Mouse (Mus musculus) kidney, postnatal 10 days (tissue): ENCODE results near the gene Armh3.

ENCODE experiments used
- DNase-seq: peaks from one replicate; pipeline ENCODE4 v3.0.0; 2021; ENCODE audit warnings: mixed read lengths

Armh3 gene

GRCm38 (mm10) chr19:46032731-46033510 is 34.6 kb upstream of the Armh3 start:
- DNase-seq, result no peak

DNA sequence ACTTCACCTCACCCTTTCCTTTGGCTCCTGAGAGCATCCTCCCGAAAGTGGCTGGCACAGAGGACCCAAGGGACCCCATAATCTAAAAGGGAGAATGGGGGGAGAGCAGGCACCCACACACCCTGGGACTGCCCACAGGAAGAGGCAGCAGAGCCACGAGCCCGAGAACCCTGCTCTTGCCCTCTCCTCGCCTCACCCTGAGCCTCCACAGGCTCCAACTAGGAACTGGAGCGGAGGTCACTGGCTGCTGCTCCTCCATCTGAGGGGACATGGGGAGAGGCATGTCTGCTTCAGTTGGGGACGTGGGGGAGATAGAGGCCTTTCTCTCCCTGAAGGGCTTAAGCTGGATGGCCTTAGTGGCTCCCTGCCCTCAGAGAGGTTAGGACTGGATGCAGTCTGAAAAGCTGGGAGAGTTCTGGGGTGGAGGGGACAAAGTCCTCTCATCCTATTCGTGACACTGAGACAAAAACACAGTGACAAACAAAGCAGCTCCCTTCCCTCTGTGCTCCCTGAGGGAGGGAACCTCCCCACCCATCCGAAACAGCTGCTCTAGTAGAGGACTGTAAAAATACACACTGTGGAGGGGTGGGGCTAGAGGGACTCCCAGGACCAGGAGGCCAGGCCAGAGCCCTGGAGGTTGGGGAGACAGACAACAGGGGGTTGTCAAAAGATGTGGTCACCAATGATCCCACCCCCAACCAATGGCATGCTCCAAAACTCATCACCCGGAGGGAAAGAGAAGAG is 33.6 kb upstream of the Armh3 start:
- DNase-seq, result no peak

DNA sequence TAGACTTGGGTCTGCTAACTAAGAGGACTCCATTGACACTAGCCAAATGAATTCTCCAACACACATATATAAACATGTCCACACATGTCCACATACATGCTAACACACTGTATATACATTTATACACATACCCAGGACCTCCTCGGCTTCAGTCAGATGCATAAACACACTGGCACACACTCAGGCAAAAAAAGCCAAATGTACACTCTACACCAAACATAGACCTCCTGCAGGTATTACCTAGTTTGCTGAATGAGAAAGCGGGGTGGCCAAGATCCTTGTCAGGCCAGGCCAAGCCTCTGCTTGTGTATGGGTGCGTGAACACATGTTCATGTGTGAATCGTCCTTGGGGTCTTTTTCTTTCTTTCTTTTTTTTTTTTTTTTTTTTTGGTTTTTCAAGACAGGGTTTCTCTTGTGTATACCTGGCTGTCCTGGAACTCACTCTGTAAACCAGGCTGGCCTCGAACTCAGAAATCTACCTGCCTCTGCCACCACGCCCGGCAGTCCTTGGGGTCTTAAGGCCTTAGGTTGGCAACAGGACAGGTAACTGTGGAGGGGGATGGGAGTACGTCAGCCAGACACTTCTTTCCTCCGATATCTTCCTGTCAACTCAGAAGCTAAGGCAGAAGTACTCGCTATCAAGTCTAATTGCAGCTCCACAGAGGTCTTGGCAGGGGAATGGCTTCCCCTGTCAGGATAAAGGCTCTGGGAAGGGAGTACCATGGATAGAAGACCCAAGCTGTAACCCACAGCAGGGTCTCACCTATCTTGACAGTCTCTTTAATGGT is 32.1 kb upstream of the Armh3 start:
- DNase-seq, result no peak

- DNase-seq, result no peak
Measured at GRCm38 (mm10) chr19:46029652-46030051, 31.4 kb upstream of the Armh3 start.

- DNase-seq, result peak; percentile 20
Measured at GRCm38 (mm10) chr19:46028747-46029320, 30.5 kb upstream of the Armh3 start.

- peak; percentile 27 for DNase-seq
Measured at GRCm38 (mm10) chr19:46026567-46026966, 28.3 kb upstream of the Armh3 start.

DNA sequence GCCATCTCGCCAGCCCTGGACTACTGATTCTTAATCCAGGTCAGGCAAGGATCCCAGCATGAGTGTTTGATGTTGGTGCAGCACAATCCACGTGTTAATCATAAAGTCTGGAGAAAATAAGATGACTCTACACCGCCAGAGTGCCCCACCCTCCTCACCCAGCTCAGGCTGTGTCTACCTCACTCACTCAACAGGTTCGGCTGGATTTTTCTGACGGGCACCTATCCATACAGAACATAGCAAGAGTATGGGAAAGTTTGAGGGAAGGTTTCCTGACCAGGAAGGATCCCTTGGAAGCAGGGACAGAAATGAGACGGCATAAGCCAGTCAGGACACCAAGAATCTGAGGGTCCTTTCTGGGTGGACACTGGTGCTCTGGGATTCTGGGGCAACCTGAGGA is 26.7 kb upstream of the Armh3 start:
- DNase-seq, result peak; percentile 38

GRCm38 (mm10) chr19:46016023-46016422 is 17.7 kb upstream of the Armh3 start:
- DNase-seq, result no peak

GRCm38 (mm10) chr19:46014572-46015178 is 16.4 kb upstream of the Armh3 start:
- peak; percentile 94 for DNase-seq

GRCm38 (mm10) chr19:46005680-46006079 is 7.4 kb upstream of the Armh3 start:
- no peak for DNase-seq

GRCm38 (mm10) chr19:46004814-46005466 is 6.7 kb upstream of the Armh3 start:
- DNase-seq, result no peak

DNA sequence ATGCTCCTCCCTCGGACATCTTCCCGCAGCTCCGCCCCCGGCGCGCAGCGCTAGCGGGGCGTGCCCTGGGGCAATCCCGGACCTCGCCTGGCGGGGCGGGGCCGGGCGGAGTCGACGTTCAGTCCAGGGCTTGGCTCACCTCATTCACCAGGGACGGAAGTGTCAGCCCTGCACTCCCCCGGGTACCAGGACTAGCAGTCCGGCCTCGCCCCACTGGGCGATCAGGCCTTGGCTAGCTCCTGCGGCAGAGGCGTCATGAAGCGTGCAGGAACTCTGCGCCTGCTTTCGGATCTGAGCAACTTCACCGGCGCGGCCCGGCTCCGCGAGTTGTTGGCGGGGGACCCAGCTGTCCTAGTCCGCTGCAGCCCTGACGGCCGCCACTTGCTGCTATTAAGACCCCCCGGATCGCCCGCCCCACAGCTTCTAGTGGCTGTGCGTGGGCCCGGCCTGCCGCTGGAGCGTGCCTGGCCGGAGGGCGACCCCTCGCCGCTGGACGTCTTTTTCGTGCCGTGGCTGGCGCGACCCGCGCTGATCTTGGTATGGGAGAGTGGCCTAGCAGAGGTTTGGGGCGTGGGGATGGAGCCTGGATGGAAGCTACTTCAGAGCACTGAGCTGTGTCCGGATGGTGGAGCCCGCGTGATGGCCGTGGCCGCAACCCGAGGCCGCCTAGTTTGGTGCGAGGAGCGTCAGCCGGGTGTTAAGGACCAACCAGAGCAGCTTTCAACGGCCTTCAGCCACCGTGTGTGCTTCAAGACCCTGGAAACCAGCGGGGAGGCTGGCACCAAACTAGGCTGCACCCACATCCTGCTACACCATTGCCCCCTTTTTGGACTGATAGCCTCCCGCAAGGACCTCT is 5.3 kb upstream of the Armh3 start, which contains the start of gene Hps6:
TSS of gene Hps6 (plus strand) at position 138 of the 856 bp plus-strand sequence.
- DNase-seq, result peak; percentile 91

- DNase-seq, result no peak
Measured at GRCm38 (mm10) chr19:46002279-46002678, 4.0 kb upstream of the Armh3 start.

DNA sequence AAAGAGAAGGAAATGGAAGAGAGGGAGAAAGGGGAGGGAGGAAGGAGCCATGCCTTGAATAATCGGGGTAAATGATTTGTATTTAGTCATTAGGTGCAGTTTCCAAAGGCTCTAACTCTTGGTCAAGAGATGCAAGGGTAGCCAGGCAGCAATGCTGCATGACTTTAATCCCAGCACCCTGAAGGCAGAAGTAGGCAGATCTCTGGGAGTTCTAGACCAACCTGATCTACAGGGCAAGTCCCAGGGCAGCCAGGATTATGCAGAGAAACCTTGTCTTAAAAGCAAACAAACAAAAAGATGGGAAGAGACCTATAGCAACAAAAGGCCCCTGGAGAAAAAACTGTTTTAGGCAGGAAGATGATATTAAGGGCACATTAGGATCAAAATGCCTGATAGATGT is 1.1 kb upstream of the Armh3 start:
- no peak for DNase-seq

DNA sequence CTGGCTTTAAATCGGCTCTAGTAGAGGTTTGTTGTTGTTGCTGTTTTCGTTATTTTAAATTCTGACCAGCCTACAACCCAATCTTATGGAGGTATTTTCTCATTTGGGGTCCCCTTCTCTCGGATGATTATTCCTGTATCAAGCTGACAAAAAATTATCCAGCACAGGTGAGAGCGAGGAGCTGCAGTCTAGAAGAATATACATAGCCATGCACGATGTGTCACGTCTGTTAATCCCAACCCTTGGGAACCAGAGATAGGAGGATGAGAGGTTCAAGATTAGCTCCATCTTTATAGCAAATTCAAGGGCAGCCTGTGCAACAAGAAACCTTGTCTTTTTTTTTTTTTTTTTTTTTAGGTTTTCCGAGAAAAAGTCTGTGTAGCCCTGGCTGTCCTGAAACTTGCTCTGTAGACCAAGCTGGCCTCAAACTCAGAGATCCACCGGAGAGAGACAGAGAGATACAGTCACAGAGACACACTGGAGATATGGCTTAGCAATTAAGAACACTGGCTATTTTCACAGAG is 468 bp upstream of the Armh3 start:
- no peak for DNase-seq

DNA sequence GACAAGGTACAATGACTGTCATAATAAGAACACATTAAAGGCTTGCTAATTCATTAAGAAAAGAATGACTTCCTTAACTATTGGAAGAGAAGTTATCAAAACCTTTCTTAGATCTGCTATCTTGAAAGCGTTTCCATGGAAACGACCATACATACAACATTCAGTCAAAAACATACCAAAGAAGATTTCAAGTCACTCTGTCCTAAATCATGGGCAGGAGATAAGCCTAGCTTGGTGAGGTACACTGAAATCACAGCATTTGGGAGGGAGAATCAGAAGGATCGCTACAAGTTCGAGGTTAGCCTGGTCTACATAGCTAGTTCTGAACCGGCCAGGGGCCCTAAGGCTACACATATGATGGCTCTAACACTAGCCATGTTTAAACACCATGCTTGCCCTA is 923 bp downstream of the Armh3 start:
- no peak for DNase-seq

GRCm38 (mm10) chr19:45993981-45994737 is 4.1 kb downstream of the Armh3 start:
- peak; percentile 23 for DNase-seq

DNA sequence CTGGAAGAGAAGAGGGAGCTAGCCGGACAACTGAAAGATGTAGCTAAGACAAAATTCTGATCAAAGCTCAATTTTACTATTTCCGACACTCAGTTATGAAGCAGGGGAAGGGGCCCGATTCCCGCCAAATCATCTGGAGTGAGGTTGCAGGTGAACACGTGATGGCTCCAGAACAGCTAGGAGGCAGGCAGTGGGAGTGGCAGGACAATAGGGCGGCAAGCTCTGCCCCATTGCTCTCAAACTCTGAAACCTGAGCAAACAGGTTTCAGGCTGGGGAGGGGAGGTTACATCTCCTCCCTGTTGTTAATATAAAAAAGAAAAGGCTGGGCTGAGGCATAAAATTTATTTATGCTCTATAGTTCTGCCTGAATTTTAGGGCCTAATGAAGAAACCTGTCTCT is 4.8 kb downstream of the Armh3 start:
- DNase-seq, result peak; percentile 50

- no peak for DNase-seq
Measured at GRCm38 (mm10) chr19:45991171-45991570, 7.1 kb downstream of the Armh3 start.

DNA sequence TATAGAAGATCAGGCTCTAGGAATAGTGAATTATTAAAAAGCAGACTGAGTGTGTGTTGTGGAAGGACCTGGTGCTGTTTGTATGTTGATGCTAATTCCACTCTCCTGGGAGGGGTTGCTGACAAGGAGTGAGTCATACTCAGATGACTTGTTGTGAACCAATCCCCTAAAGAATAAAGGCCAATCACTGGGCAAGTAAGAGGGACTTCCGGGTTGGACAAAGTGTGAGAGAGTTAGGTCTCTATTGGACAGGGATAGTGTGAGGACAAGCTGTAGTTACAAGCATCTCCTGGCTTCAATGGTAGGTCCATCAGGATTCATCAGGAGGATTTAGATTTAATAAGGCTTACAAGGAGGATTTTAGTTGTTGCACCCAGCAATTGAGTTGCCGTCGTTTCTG is 10.1 kb downstream of the Armh3 start:
- no peak for DNase-seq
